Mouse (Mus musculus): ENCODE results near the gene Gm5788. TPM values are rescaled to one million over a fixed set of nuclear protein-coding genes. Genes with fewer than 3 reads are reported as not detected.
"Not testable (repeated sequence)": the region's sequence is repeated elsewhere in the genome, so short reads cannot be mapped to it uniquely, and the experiment has no call there.

The Gm5788 gene
- polyA plus RNA-seq, 1 experiment from 2014 or later = not detected

- H3K9ac ChIP-seq (ENCODE audit: low read length); DNase-seq (ENCODE audit: low spot score); H3K4me2 ChIP-seq (ENCODE audit: low read depth, severe bottlenecking); H3K4me1 ChIP-seq (ENCODE audit: control insufficient read depth, insufficient read depth, low read length); H3K9me3 ChIP-seq (ENCODE audit: control insufficient read depth, low read length); H3K27ac ChIP-seq (replicated peaks; ENCODE audit: low read depth, low read length); H3K27me3 ChIP-seq (ENCODE audit: control insufficient read depth, insufficient read depth, low read length); ATAC-seq (ENCODE audit: insufficient number of reproducible peaks, low FRiP score, low TSS enrichment, low read depth); H3K4me3 ChIP-seq (ENCODE audit: low read depth, low read length); H3K36me3 ChIP-seq (ENCODE audit: control insufficient read depth, insufficient read depth, low read length): not testable (repeated sequence)
- WGBS = 89% methylated on average over 5 of the region's 5 CpGs
Observed at GRCm38 (mm10) chr12:87482482-87482881, 12.0 kb upstream of the Gm5788 start.

GRCm38 (mm10) chr12:87488683-87489082, 5.8 kb upstream of the Gm5788 start:
- WGBS = 63% methylated on average over 2 of the region's 2 CpGs
- DNase-seq (ENCODE audit: low spot score); H3K9me3 ChIP-seq (ENCODE audit: control insufficient read depth, low read length); H3K27ac ChIP-seq (replicated peaks; ENCODE audit: low read depth, low read length); ATAC-seq (ENCODE audit: insufficient number of reproducible peaks, low FRiP score, low TSS enrichment, low read depth); H3K27me3 ChIP-seq (ENCODE audit: control insufficient read depth, insufficient read depth, low read length); H3K4me1 ChIP-seq (ENCODE audit: control insufficient read depth, insufficient read depth, low read length); H3K36me3 ChIP-seq (ENCODE audit: control insufficient read depth, insufficient read depth, low read length); H3K9ac ChIP-seq (ENCODE audit: low read length); H3K4me3 ChIP-seq (ENCODE audit: low read depth, low read length); H3K4me2 ChIP-seq (ENCODE audit: low read depth, severe bottlenecking): not testable (repeated sequence)

GRCm38 (mm10) chr12:87514016-87514415, 19.5 kb downstream of the Gm5788 start, which contains the start of gene Gm8300:
Gene Gm8300, plus strand, starts transcription at chr12:87514316.
- ATAC-seq (ENCODE audit: insufficient number of reproducible peaks, low FRiP score, low TSS enrichment, low read depth) = not testable (repeated sequence)

GRCm38 (mm10) chr12:87519616-87520015, 25.1 kb downstream of the Gm5788 start:
- H3K9ac ChIP-seq (ENCODE audit: low read length); H3K27me3 ChIP-seq (ENCODE audit: control insufficient read depth, insufficient read depth, low read length); H3K36me3 ChIP-seq (ENCODE audit: control insufficient read depth, insufficient read depth, low read length); DNase-seq (ENCODE audit: low spot score); ATAC-seq (ENCODE audit: insufficient number of reproducible peaks, low FRiP score, low TSS enrichment, low read depth); H3K4me3 ChIP-seq (ENCODE audit: low read depth, low read length); H3K9me3 ChIP-seq (ENCODE audit: control insufficient read depth, low read length); H3K4me1 ChIP-seq (ENCODE audit: control insufficient read depth, insufficient read depth, low read length); H3K27ac ChIP-seq (replicated peaks; ENCODE audit: low read depth, low read length); H3K4me2 ChIP-seq (ENCODE audit: low read depth, severe bottlenecking): not testable (repeated sequence)
- WGBS = 67% methylated on average over 3 of the region's 3 CpGs

More at GRCm38 (mm10) chr12:87514016-87514415, 19.5 kb downstream of the Gm5788 start, which contains the start of gene Gm8300:
- H3K36me3 ChIP-seq (ENCODE audit: control insufficient read depth, insufficient read depth, low read length); H3K27me3 ChIP-seq (ENCODE audit: control insufficient read depth, insufficient read depth, low read length); H3K9ac ChIP-seq (ENCODE audit: low read length); H3K9me3 ChIP-seq (ENCODE audit: control insufficient read depth, low read length); H3K4me2 ChIP-seq (ENCODE audit: low read depth, severe bottlenecking); H3K4me3 ChIP-seq (ENCODE audit: low read depth, low read length); H3K4me1 ChIP-seq (ENCODE audit: control insufficient read depth, insufficient read depth, low read length); DNase-seq (ENCODE audit: low spot score); H3K27ac ChIP-seq (replicated peaks; ENCODE audit: low read depth, low read length): not testable (repeated sequence)
- WGBS = 89% methylated on average over 4 of the region's 4 CpGs

GRCm38 (mm10) chr12:87543927-87544326, 49.4 kb downstream of the Gm5788 start:
- H3K9ac ChIP-seq (ENCODE audit: low read length) = no peak overlapping the region
- no peaks in the 10 kb centered on the region for H3K36me3 ChIP-seq (ENCODE audit: control insufficient read depth, insufficient read depth, low read length)
- WGBS = 87% methylated on average over 3 of the region's 3 CpGs
- ATAC-seq (ENCODE audit: insufficient number of reproducible peaks, low FRiP score, low TSS enrichment, low read depth) (no peak), DNase-seq (ENCODE audit: low spot score) (no peak)
- H3K27me3 ChIP-seq (ENCODE audit: control insufficient read depth, insufficient read depth, low read length) = no peaks in the 10 kb centered on the region
- H3K4me1 ChIP-seq (ENCODE audit: control insufficient read depth, insufficient read depth, low read length) = no peaks in the 10 kb centered on the region
- no peak overlapping the region for H3K4me2 ChIP-seq (ENCODE audit: low read depth, severe bottlenecking)
- H3K4me3 ChIP-seq (ENCODE audit: low read depth, low read length) = no peak overlapping the region
- no peak overlapping the region for H3K27ac ChIP-seq (replicated peaks; ENCODE audit: low read depth, low read length)
- no peaks in the 10 kb centered on the region for H3K9me3 ChIP-seq (ENCODE audit: control insufficient read depth, low read length)

Other genes starting within 250 kb of the Gm5788 start
- 55.2 and 57.8 TPM in 2 replicates for gene Vipas39, start 228.5 kb upstream of the Gm5788 start, polyA plus RNA-seq (2014; fragmentation: Nextera tagmentation; extraction: Ambion mirVana)
- gene Ahsa1, start 228.2 kb upstream of the Gm5788 start, polyA plus RNA-seq (2014; fragmentation: Nextera tagmentation; extraction: Ambion mirVana) = 266 and 267 TPM in 2 replicates
- gene Ism2, start 195.0 kb upstream of the Gm5788 start, polyA plus RNA-seq (2014; fragmentation: Nextera tagmentation; extraction: Ambion mirVana) = 1.1 and 1.6 TPM in 2 replicates
- 53.9 and 63.4 TPM in 2 replicates for gene Sptlc2, start 106.4 kb upstream of the Gm5788 start, polyA plus RNA-seq (2014; fragmentation: Nextera tagmentation; extraction: Ambion mirVana)
- 318 and 345 TPM in 2 replicates for gene Slirp, start 50.8 kb upstream of the Gm5788 start, polyA plus RNA-seq (2014; fragmentation: Nextera tagmentation; extraction: Ambion mirVana)
- 64.3 and 70.1 TPM in 2 replicates for gene Alkbh1, start 50.7 kb upstream of the Gm5788 start, polyA plus RNA-seq (2014; fragmentation: Nextera tagmentation; extraction: Ambion mirVana)
- 169 and 183 TPM in 2 replicates for gene Snw1, start 22.4 kb upstream of the Gm5788 start, polyA plus RNA-seq (2014; fragmentation: Nextera tagmentation; extraction: Ambion mirVana)
- not detected in 2 replicates for gene Gm8300, start 19.6 kb downstream of the Gm5788 start, polyA plus RNA-seq (2014; fragmentation: Nextera tagmentation; extraction: Ambion mirVana)
- gene Oog1, start 108.0 kb downstream of the Gm5788 start, polyA plus RNA-seq (2014; fragmentation: Nextera tagmentation; extraction: Ambion mirVana) = not detected in 2 replicates
- not detected in 2 replicates for gene Gm4027, start 124.1 kb downstream of the Gm5788 start, polyA plus RNA-seq (2014; fragmentation: Nextera tagmentation; extraction: Ambion mirVana)
- gene Gm16381, start 149.9 kb downstream of the Gm5788 start, polyA plus RNA-seq (2014; fragmentation: Nextera tagmentation; extraction: Ambion mirVana) = not detected in 2 replicates